Mouse (Mus musculus): ENCODE data around the gene Rhbdl2.

DNA sequence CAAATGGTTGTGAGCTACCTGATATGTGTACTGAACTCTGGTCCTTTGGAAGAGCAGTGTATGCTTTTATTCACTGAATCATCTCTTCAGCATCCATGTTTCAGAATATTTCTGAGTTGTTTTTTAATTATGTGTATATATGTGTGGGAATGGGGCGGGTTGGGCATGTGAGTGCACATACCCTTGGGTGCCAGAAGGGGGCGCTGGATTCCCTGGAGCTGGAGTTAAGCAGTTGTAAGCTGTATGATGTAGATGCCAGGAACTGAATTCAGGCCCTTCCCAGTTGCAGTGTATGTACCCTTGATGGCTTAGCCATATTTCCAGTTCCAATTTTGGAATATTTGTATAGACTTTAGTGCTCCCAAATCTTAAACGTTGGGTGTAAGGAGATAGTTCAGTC, 24.9 kb downstream of the Rhbdl2 start:
- TF ChIP-seq CTCF (IDR thresholded peaks at IDR 0.05; ENCODE audit: extremely low read depth, insufficient read length, insufficient replicate concordance, low read depth, low read length) (peak; percentile 33; the same call in 1 of the 2 replicates), POLR2A (IDR thresholded peaks at IDR 0.05; ENCODE audit: low read depth, low read length) (no peak)

All from small intestine, adult 2 months (tissue).